Mouse (Mus musculus) ES-E14 (cell line): ENCODE results near the gene Drc7.

Experiments used
- CHD2 ChIP-seq: IDR thresholded peaks from 2 replicates; pipeline ENCODE4 v1.6.1; 2014; ENCODE audit warnings: mild to moderate bottlenecking, low read depth, low read length, inconsistent platforms
- ZNF384 ChIP-seq: IDR thresholded peaks from 2 replicates; pipeline ENCODE4 v1.6.1; 2012; ENCODE audit warnings: low read depth, low read length, inconsistent platforms

DNA sequence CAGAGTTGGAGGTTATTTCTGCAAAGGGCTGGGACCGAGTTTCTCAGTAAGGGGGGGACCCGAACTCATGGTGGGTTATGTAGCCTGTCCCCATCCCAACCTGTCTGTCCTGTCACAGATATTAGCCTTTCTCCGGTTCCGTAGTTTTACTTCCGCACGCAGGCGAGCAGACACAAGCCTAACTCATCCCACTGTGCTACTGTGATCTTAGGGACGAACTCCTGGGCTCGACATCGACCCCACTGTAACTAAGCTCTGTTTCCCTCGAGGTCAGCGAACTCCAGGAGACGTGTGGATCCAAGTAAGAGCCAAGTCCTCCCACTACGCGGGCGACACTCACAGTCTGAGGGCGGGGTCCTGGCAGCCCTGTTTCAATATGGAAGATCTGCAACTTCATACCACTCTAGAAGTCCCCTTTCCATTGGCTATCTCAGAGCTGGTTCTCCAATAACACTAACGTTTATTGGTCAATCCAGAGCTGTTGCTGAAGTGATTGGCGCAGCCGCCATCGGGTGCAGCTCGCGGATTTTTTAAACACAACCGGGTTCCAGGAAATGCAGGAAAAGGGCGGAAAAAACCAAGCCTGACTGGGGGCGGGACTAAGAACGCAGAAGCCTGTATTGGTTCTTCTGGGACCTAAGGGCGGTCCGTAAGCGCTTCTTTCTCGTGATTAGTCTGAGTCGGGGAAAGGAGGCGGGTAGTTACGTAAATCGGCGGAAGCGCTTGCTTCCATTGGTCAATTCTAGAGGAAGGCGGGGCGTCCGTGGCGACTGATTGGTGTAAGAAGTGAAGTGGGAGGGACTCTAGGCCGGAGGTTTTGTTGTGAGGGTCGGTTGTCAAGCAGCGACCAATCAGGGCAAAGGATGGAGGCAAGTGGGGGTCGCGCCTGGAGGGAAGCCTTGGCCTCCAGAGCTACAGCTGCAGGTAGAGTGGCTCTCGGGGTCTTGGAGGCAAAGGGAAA, 25.8 kb downstream of the Drc7 start, which contains the start of gene Katnb1:
- 0 out of 2 replicates have a peak, but pooled peaks have one; percentile 36 for TF ChIP-seq ZNF384
- peak; percentile 99 for TF ChIP-seq CHD2
